Mouse (Mus musculus) urinary bladder, postnatal 14 days (tissue): ENCODE results near the gene Gse1.

ENCODE experiments used
- DNase-seq: peaks from one replicate; pipeline ENCODE4 v3.0.0; 2021; ENCODE audit warnings: low spot score

Gene Gse1

DNA sequence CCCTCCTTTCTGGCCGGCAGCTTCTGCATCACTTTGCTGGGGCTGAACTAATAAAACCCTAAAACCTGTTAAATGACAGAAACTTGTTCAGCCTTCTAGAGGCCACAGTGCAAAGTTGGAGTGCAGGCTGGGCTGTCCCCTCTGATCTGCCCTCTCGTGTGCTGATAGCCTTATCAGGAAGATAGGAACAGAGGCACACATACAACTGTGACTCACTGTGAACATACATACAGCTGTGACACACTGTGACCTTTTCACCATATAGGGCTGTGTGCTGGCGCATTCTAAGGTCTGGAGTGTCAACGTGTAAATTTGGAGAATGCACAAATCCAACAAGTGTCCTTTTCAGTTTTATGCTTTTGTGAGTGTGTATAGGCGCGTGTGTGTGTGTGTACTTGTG lies 226.1 kb downstream of the Gse1 start:
- DNase-seq: no peak

DNA sequence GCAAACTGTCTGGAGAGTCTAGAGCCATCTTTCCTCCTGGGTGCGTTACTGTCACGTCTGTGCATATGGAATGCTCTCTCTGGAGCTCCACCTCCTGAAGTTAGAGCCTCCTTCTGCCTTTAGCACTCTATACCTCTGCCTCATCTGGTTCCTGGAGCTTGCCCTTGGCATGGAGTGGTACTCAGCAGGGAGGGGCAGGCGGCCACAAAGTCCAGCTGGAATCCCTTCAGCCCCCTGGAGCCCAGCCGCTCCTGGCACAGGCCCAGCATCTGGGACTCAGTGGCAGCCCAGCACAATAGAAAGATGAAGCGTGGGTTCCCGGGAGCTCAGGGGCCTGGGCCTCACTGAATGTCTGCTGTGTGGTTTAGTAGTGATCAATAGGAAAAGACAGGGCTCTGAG lies 232.1 kb downstream of the Gse1 start:
- no peak for DNase-seq

DNA sequence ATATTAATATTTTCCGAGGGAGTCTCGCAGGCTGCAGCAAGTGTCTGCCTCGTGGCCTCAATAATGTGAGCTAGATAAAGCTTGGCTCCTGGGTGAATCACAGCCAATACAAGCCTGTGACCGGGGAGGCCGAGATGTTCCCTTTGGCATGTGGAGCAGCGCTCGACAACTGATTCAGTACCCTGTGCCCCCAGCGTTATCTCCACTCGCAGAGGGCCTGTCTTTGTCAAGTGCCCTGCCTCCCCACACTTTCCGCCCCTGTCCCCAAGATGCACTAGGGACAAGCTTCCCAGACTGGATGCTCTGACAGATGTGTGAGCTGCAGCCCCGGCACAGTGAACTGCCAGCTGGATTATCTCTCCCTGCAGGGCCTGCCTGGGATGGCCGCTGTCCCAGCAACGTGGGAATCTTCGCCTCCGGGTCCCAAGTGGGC lies 233.9 kb downstream of the Gse1 start:
- DNase-seq: no peak

DNA sequence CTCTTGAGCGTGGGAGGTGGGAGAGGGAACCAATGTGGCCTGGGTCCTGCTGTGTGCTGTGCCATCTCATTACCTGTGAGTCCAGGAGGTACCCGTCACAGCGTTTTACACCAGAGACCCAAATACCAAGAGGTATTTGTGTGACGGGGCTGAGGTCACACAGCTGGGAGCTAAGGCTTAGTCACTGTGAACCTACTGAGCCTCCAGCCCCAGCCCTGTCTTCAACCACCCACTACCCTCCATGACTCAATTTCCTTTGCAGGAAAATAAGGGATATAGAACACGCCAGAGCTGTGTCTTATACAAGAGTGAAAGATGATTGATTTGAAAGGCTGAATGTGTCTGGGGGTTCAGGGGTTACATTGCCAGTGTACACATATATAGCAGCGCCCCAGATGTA lies 234.4 kb downstream of the Gse1 start:
- DNase-seq: no peak

DNA sequence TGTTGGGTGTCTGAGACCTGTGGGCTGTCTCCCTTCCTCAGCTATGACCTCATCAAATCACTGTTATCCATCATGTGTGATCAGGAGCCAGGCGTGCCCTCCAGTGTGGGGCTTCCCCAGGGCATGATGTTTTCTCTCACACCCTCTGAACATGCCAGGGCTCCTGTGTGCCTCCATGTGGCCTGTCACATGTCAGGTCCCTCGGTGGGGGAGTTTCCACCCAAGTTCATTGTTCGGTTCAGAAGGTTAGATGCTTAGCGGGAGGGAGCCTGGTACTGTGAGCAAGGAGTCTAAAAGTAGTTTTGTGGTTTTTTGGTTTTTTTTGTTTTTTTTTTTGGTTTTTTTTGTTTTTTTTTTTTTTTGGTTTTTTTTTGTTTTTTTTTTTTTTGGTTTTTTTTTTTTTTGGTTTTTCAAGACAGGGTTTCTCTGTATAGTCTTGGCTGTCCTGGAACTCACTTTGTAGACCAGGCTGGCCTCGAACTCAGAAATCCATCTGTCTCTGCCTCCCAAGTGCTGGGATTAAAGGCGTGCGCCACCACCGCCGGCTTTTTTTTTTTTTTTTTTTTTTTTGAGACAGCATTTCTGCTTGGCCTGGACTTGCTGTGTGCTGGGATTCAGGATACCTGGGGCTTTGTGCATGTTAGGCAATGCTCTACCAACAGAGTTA lies 235.8 kb downstream of the Gse1 start:
- DNase-seq: no peak

DNA sequence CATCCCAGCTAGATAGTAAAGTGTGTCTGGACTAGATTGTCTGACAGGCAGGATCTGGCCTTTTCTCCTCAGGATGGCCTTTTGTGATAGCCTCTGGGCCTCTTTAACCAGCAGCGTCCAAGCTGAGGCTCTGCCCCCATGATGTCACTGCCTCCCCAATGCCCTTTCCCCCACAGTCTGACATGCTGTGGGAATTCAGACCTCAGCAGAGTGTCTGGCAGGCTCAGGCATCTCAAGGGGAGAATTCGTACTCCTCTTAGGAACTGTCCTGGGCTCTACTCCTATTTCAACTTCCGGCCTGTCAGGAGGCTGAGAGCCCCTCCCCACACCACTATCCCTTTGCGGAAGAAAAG lies 236.3 kb downstream of the Gse1 start:
- no peak for DNase-seq

DNA sequence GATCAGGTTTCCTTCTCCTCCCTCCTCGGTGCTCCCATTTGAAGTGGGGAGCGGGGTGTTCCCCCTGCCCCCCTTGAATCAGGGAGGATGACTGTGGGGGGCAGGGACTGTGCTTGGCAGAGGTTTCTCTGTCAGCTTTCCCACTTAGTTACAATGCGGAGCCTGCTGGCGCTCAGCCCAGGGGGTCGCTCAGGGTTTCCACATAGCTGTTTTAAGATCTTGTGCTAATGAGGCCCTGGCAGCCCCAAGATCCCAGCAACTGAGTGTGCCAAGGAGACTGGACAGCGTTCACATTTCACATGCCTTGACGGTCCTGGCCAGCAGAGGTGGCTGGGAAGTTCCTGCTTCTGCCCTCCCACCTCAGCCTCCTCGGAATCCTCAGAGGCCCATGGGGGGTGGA lies 237.5 kb downstream of the Gse1 start:
- DNase-seq: no peak

DNA sequence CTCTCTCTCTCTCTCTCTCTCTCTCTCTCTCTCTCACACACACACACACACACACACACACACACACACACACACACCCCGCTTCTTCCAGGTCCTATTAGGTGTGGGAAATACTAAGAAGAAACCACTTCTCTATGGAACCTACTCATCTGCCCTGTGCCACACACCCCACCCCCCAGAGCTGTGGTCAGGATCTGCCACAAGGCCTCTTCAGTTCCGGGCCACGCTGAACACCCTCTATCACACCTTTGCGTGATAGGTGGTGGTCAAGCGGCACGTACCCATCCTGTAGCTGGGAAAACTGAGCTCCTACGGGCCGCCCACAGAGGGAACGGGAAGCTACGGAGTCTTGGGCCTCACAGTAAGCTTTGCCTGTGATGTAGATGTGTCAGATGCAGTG lies 238.0 kb downstream of the Gse1 start:
- DNase-seq: no peak

DNA sequence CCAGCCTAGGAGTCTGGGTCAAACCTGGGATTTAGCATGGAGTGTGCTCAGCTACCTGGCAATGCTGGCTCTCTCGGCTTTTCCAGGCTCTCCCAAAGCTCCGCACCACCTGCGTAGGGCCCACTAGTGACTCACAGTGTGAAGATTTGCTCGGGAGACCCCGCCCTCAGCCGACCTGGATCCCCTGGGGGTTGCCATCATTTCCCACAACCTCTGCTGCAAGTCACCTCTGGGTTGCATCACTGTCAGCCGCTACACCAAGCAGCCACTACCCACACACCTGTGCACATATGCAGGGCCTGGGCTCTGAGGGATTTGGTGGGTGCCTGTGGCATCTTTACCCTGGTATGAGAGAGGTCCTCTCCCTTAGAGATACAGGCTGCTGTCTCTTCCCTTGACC lies 239.3 kb downstream of the Gse1 start:
- DNase-seq: no peak

DNA sequence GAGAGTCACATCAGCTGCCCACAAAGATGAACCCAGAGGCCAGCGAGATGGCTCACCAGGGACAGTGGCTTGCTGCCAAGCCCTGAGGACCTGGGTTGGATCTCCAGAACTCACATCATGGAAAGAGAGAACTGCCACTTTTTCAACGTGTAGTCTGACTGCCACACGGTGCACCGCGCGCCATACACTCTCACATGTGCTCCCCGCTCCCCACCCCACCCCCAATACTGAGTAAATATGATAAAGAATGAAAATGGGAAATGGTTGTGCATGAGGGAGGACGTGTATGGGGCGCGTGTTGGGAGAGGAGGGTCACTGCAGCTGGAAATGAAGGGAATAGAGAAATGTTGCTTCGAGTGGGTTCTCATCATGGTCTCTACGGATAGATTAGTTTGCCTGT lies 241.9 kb downstream of the Gse1 start:
- DNase-seq: no peak

DNA sequence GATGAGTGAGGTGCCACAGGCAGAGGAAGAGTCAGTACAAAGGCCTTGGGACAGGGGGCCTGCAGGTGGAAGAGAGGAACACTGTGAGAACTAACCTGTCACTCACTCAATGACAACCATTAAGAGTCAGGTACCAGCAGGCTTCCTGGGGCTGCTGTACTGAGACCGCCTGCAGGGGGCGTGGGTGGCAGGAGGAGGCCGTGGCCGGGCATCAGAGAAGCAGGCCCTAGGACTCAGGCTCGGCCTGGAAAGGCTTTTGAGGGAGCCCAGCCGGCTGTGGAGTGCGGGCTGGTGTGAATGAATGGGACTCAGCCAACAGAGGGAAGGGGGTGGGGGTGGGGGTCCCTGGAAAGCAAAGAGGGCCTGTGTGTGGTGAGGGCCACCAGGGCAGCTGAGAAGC lies 242.9 kb downstream of the Gse1 start:
- DNase-seq: no peak

DNA sequence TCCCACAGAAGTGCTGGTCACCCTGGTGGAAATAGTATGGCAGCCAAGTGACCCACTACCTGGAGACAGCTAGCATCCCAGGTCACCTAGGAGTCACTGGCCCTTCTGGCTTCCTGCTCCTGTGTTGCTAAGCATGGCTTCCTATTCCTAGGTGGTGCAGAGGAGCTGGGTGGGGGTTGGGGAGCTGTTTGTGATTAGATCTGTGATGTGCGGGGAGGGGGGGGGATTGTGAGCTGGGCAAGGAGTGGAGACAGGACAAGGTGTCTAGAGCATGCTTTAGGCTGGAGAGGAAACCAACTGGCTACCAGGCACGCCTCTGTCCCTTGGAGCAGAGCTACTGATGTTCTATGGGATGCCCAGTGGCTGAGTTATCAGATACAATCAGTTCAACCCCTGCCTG lies 243.5 kb downstream of the Gse1 start:
- no peak for DNase-seq

DNA sequence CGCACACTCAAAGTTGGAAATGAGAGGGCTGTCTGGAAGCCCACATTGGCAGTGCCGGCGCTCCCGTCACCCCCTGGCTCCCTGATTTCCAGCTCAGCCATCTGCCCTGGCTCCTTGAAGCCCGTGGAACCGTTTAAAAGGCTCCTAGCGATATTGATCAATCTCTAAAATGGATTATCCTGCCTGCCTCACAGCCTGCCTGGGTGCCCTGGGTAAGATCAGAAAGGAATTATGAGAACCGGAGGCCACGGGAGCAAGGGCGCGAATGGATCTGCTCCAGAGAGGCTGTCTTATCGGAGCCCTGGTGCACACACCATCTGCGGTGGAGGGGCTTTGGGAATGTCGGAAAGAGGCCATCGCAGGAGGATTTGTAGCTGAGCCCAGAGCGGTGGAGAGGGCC lies 244.0 kb downstream of the Gse1 start:
- DNase-seq: no peak

DNA sequence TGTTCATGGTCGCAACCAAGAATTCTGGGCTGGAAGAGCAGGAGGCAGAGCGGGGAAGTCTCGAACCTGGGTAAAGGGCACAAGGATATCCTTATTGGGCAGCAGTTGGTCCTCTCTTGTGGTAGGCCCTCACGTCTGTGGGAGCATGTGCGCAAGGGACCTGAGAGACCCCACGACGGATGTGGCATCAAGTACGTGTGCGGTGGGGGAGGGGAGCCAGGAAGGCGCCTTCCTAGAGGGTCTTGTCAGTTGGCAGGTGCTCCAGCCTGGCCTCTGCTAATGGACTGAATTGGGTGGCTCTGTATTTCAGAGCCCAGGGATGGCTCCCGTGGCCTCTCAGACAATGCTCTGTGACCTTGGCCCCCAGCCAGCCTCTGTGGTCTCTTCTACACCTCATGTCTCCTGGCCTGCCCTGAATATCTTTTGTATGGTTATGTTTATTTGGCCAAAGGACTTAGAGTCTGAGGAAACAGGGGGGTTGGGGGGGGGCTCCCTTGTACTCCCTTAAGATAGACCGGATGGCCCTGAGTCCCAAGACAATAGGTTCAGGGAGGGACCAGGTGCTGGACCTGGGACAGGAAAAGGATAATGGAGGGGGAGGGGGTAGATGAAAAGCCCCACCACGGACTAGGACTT lies 245.6 kb downstream of the Gse1 start:
- no peak for DNase-seq

DNA sequence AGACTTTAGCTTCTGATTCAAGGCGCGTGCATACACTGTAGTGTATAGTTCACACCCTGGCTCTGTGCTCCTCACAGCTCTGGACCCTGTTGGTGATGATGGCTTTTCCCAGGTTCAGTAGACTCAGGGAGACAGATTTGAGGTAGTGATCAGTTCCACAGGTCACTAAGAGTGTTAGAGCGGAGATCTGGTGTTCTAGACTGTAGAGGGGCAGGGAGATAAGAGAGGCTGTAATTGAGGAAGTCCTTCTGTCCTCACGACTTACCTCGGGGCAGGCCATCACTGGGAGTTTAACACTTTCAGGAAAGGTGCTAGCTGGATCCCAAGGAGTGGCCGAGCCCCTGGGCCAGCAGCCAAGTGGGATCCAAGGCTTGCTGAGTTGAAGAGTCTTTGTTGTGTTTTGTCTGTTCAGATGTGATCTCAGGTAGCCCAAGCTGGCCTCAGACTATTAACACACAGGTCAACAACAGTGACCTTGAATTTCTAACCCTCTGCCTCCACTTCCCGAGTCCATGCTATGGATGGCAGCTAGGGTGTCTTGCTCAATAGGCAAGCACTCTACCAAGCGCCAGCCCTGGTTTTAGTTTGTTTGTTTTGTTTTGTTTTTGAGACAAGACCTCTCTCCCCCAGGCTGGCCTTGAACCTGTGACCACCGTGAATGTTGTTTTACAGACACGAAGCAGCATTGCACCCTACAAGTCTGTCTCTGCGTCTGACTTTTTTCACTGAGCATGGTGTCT lies 246.4 kb downstream of the Gse1 start:
- DNase-seq: no peak

DNA sequence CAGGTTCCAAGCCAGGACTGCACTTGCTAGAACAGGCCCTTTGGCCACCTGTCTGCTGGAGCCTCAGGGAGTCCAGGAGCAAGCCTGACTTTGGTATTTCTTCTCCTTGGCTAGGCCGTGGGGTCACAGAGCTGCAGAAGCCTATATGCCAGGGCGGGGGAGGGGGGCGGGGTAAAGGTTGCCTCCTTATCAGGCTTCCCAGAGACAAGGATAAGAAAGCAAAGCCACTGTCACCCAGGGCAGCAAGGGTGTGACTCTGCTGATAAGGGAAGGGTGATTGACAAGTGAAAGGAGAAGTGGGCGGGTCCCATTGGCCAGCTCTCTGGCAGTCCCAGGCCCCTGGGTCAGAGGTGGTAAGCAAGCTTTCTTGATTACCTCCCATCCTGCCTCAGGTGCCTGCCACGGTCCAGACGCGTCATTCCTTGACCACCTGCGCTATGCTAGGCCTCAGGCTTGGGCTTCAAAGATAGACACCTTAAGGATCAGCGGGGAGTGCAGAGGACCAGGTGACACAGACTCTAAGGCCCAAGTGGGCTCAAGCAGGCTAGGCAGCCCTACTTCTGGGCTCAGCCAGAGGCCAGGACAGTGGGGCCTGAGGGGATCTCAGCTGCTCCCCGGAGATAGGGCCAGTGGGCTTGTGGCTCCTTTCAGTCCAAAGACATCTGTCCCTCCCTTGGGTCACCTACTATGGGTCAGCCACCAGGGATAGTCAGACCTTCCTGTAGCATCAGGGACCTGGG lies 247.4 kb downstream of the Gse1 start:
- no peak for DNase-seq

DNA sequence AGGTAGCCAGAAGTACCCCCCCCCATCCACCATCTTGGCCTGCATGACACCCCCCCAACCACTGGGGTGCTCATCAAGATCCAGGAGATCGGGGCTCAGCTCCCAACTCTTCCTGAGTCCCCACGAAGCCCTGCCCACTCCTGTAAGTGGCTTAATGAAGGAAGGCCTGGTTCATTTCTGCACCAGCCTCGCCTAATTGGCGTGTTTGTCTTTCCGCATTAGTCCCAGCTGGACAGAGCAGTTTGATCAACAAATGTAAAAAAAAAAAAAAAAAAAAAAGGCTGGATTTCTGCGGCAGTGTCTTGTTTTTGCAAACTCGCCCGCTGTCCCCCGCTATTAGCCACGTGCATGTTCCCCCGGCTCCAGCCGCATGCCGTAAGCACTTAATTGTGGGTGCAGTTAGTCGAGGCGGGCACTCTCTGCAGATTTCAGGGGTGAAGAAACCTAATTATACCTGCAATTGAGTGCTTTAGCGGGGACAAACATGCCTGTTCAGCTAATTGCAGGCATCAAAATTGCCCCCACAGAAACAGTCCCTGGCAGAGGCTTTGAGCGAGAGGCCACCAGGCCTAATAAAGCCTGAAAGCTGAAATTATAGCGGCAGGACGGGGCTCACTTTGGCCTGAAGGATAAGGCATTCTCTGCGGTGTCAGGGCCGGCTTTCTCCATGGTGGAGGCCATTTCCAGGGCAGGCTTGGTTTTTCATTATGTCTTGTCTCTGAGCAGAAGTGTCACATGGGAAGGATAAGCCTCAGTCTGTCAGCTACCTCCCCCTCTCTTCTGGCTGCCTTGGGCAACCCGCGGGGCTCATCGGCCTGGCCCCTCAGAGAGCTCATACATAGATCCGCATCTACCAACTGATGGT lies 248.7 kb downstream of the Gse1 start:
- no peak for DNase-seq

DNA sequence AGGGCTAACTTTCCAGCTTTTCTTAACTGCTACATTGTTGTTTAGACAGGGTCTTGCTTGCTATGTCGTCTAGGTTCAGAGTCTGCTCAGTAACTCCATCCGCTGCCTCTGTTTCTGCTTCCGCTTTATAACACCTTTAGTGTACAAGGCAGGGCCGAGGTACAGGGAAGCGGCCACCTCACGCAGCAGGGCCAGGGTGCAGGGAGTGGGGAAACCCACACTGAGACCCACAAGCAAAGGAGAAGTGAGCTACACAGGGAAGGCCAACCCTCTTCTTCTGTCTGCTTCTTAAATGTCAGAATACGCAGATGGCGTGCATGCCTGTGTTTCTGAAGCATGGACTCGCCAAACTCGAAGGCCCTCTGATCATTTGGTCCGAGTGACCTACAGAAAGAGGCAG lies 250.5 kb downstream of the Gse1 start:
- no peak for DNase-seq

DNA sequence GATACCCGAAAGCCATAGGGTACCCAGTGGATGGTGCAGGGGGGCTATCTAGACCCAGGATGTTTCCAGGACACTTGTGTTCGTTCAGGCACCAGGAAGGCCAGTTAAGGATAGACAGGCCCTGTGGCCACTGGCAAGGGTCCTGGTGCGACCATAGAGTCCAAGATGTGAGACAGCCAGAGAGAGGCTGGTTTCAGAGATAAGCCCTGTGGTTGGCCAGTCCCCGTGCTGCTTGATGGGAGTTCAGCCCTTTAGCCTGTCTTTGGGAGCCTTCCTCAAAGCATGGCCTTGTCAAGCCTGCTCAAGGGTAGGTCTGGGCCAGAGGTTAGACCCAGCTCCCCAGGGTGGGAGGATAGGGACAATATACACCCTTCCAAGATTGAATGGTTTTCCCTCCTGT lies 251.4 kb downstream of the Gse1 start:
- no peak for DNase-seq

DNA sequence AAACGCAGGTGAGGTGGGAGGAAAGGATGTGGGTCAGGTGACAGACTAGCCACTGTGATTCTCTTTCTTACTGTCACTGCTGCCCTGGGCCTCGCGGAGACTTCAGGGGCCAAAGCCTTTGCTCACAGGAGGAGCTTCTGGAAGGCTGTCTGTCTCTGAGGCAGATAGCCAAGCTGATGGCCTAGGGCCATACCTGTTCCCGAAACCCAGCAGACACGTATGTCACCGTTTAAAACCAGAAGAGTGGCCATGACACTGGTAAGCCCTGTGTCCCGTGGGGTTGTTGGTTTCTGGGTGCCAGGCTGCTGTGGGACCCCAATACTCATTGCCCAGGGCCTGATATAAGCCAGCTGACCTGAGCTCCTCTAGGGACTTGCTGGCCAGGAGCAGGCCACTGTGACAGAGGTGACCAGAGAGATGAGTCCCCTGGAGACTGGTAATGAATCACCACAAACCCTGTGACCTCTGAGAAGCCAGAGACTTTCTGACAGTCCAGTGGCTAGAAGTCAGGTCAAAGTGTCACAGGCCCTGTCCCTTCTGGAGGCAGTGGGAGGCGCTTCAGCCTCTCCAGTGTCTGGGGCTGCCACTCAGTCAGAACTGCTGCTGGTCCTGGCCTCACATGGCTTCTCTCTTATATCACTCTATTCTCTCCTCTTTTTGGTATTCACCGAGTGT lies 253.9 kb downstream of the Gse1 start:
- no peak for DNase-seq

DNA sequence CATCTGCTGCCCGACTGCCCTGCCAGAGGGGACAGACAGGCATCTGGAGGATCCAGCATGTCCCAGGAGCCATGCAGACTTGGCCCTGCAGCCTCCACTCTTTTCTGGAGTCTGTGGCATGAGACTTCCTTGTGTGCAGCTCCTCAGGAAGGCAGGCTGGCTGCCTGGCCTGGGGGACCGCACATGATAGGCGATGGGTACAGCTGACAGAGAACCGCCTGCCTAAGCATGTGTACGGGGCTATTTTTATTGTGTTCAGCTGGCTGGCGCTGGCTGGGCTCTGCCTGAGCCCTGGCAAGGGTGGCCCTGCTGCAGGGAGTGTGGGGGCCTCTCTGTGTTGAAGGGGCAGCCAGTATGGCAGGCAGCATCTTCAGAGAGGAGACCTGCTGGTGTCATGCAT lies 256.2 kb downstream of the Gse1 start:
- no peak for DNase-seq
